Mouse (Mus musculus) lung, embryonic 14.5 days (tissue): ENCODE results near the gene Six5. TPM values are rescaled to one million over a fixed set of nuclear protein-coding genes. Genes with fewer than 3 reads are reported as not detected.

ENCODE experiments used
- ATAC-seq: fragments of 200-750 bp; cut with Nextera tagmentation; 2 replicates; pipeline ENCODE4 v1.8.0; 2017; ENCODE audit warnings: mild to moderate bottlenecking, moderate TSS enrichment, moderate library complexity; ENCODE audit not compliant: insufficient read depth
- DNase-seq: peaks from one replicate; pipeline ENCODE4 v3.0.0-alpha.2; 2015
- H3K27ac ChIP-seq: fragments of 300-500 bp; sonication (generic); 2 replicates; pipeline ENCODE4 v1.5.1; 2014; ENCODE audit warnings: low read depth, mild to moderate bottlenecking, moderate library complexity
- H3K27me3 ChIP-seq: fragments of 300-500 bp; sonication (generic); 2 replicates; pipeline ENCODE4 v1.6.1; 2014; ENCODE audit warnings: low read length, control low read depth; ENCODE audit not compliant: insufficient read depth
- H3K36me3 ChIP-seq: fragments of 300-500 bp; sonication (generic); 2 replicates; pipeline ENCODE4 v1.6.1; 2014; ENCODE audit warnings: control low read depth; ENCODE audit not compliant: insufficient read depth
- H3K4me1 ChIP-seq: fragments of 300-500 bp; sonication (generic); 2 replicates; pipeline ENCODE4 v1.6.1; 2014; ENCODE audit warnings: antibody characterized with exemption, control low read depth; ENCODE audit not compliant: insufficient read depth
- H3K4me2 ChIP-seq: fragments of 300-500 bp; sonication (generic); 2 replicates; pipeline ENCODE4 v1.6.1; 2014; ENCODE audit warnings: mild to moderate bottlenecking
- H3K4me3 ChIP-seq: fragments of 300-500 bp; sonication (generic); 2 replicates; pipeline ENCODE4 v1.5.1; 2014; ENCODE audit warnings: low read depth, low read length
- H3K9ac ChIP-seq: fragments of 300-500 bp; sonication (generic); 2 replicates; pipeline ENCODE4 v1.6.1; 2014
- H3K9me3 ChIP-seq: fragments of 300-500 bp; sonication (generic); 2 replicates; pipeline ENCODE4 v1.6.1; 2016; ENCODE audit warnings: low read depth, low read length, control low read depth
- CTCF ChIP-seq: IDR thresholded peaks from 2 replicates; pipeline ENCODE4 v1.5.1; 2016; ENCODE audit warnings: antibody characterized with exemption, low read depth
- WGBS: fragments of 180-500 bp; shearing (Covaris S2); extraction: QIAGEN DNeasy Blood & Tissue Kit; methylation state at CpG from one replicate; pipeline ENCODE4 v1.1.7; 2014; 5-methylcytosine and 5-hydroxymethylcytosine counted together
- polyA plus RNA-seq: library from polyadenylated mRNA; unstranded; fragments of >200 nt; fragmentation: Nextera tagmentation; extraction: Ambion mirVana; gene quantifications from 2 replicates; pipeline ENCODE4 v1.2.1, GENCODE M21; 2014

Gene Six5
- polyA plus RNA-seq, 1 experiment from 2014 or later: 12.7 TPM

- Histone ChIP-seq H3K27me3 (no peaks in the 10 kb centered on the region), H3K4me1 (no peaks in the 10 kb centered on the region), H3K4me3 (no peak overlapping the region), H3K4me2 (no peak overlapping the region), H3K9ac (no peak overlapping the region), H3K27ac (no peak overlapping the region), H3K36me3 (peaks cover 12% of the 10 kb centered on the region; the same call in 1 of the 2 replicates), H3K9me3 (no peaks in the 10 kb centered on the region)
- 77% methylated on average over 5 of the region's 5 CpGs for WGBS
- ATAC-seq (no peak), DNase-seq (no peak)
- no peak for TF ChIP-seq CTCF
Observed at GRCm38 (mm10) chr7:19127744-19128143, 33.4 kb downstream of the Six5 start.

GRCm38 (mm10) chr7:19129396-19129795, 35.0 kb downstream of the Six5 start:
- Histone ChIP-seq H3K4me2 (no peak overlapping the region), H3K27me3 (no peaks in the 10 kb centered on the region), H3K9me3 (no peaks in the 10 kb centered on the region), H3K27ac (no peak overlapping the region), H3K36me3 (peaks cover 12% of the 10 kb centered on the region; the same call in 1 of the 2 replicates), H3K9ac (no peak overlapping the region), H3K4me3 (no peak overlapping the region), H3K4me1 (no peaks in the 10 kb centered on the region)
- 88% methylated on average over 5 of the region's 5 CpGs for whole genome bisulfite sequencing
- ATAC-seq (no peak), DNase-seq (no peak)
- no peak for TF ChIP-seq CTCF

- Histone ChIP-seq H3K36me3 (peaks cover 18% of the 10 kb centered on the region), H3K9me3 (no peaks in the 10 kb centered on the region), H3K4me2 (peak overlapping the region; percentile 66), H3K4me3 (peak overlapping the region; percentile 36), H3K27me3 (no peaks in the 10 kb centered on the region), H3K27ac (peak overlapping the region; percentile 62; the same call in 1 of the 2 replicates), H3K9ac (peak overlapping the region; percentile 9; the same call in 1 of the 2 replicates), H3K4me1 (no peaks in the 10 kb centered on the region)
- WGBS: 20% methylated on average over 4 of the region's 4 CpGs
- no peak for ATAC-seq
- peak; percentile 43; the same call in 1 of the 2 replicates for TF ChIP-seq CTCF
- DNase-seq: peak; percentile 6
Observed at GRCm38 (mm10) chr7:19130657-19131056, 36.3 kb downstream of the Six5 start.

- Histone ChIP-seq H3K4me1 (no peaks in the 10 kb centered on the region), H3K9me3 (no peaks in the 10 kb centered on the region), H3K4me2 (peak overlapping the region; percentile 66), H3K27me3 (no peaks in the 10 kb centered on the region), H3K9ac (peak overlapping the region; percentile 46), H3K4me3 (peak overlapping the region; percentile 36), H3K27ac (peak overlapping the region; percentile 62; the same call in 1 of the 2 replicates), H3K36me3 (peaks cover 23% of the 10 kb centered on the region)
- DNase-seq (peak; percentile 98), ATAC-seq (peak; percentile 99)
- peak; percentile 86 for TF ChIP-seq CTCF
- under 1% methylated on average over 39 of the region's 39 CpGs for WGBS
Observed at GRCm38 (mm10) chr7:19131324-19131848, 37.0 kb downstream of the Six5 start.

GRCm38 (mm10) chr7:19136168-19136567, 41.8 kb downstream of the Six5 start:
- ATAC-seq (no peak), DNase-seq (no peak)
- 91% methylated on average over 13 of the region's 13 CpGs for WGBS
- Histone ChIP-seq H3K27me3 (no peaks in the 10 kb centered on the region), H3K4me2 (no peak overlapping the region), H3K4me1 (no peaks in the 10 kb centered on the region), H3K4me3 (no peak overlapping the region), H3K9me3 (no peaks in the 10 kb centered on the region), H3K27ac (no peak overlapping the region), H3K36me3 (peaks cover 56% of the 10 kb centered on the region), H3K9ac (no peak overlapping the region)
- no peak for TF ChIP-seq CTCF

GRCm38 (mm10) chr7:19136673-19137334, 42.4 kb downstream of the Six5 start:
- DNase-seq (no peak), ATAC-seq (peak; percentile 13; the same call in 1 of the 2 replicates)
- Histone ChIP-seq H3K27me3 (no peaks in the 10 kb centered on the region), H3K9ac (no peak overlapping the region), H3K4me1 (no peaks in the 10 kb centered on the region), H3K4me3 (no peak overlapping the region), H3K4me2 (no peak overlapping the region), H3K27ac (no peak overlapping the region), H3K36me3 (peaks cover 56% of the 10 kb centered on the region), H3K9me3 (no peaks in the 10 kb centered on the region)
- TF ChIP-seq CTCF: no peak
- 89% methylated on average over 38 of the region's 38 CpGs for WGBS

GRCm38 (mm10) chr7:19137380-19137779, 43.0 kb downstream of the Six5 start:
- 43% methylated on average over 5 of the region's 5 CpGs for WGBS
- H3K27ac ChIP-seq: no peak overlapping the region
- no peak overlapping the region for H3K9ac ChIP-seq
- no peaks in the 10 kb centered on the region for H3K27me3 ChIP-seq
- H3K9me3 ChIP-seq: no peaks in the 10 kb centered on the region
- H3K4me2 ChIP-seq: no peak overlapping the region
- TF ChIP-seq CTCF: peak; percentile 57
- H3K4me1 ChIP-seq: no peaks in the 10 kb centered on the region
- H3K36me3 ChIP-seq: peaks cover 56% of the 10 kb centered on the region
- DNase-seq: peak; percentile 74
- ATAC-seq: no peak
- no peak overlapping the region for H3K4me3 ChIP-seq
